Mouse (Mus musculus) adrenal gland, postnatal 4 days (tissue): ENCODE results near the gene Krtcap3. TPM values are rescaled to one million over a fixed set of nuclear protein-coding genes. Genes with fewer than 3 reads are reported as not detected.

Source experiments
- DNase-seq, 2 experiments: peaks; one replicate each; pipeline ENCODE4 v3.0.0; 2021 to 2022; ENCODE audit warnings: low spot score in 2 of 2, mixed read lengths in 2 of 2
- total RNA-seq, 2 experiments: library from RNA; stranded (reverse); gene quantifications; 2 replicates each; pipeline ENCODE4 v1.2.3; 2021

Krtcap3 gene
- total RNA-seq, 2 experiments from 2014 or later = 5.7 to 9.1 TPM

GRCm38 (mm10) chr5:31297981-31298380, 46.5 kb downstream of the Krtcap3 start:
- DNase-seq = no peak

- DNase-seq = no peak
Measured at GRCm38 (mm10) chr5:31298486-31298885, 47.0 kb downstream of the Krtcap3 start.

- DNase-seq = no peak
Measured at GRCm38 (mm10) chr5:31301866-31302265, 50.4 kb downstream of the Krtcap3 start.

Other genes with a start within 250 kb of the Krtcap3 start
- gene Atraid, start 203.4 kb upstream of the Krtcap3 start, total RNA-seq = 100 to 1,000 TPM; 109 to 115 TPM
- 10 to 100 TPM; 18.8 to 20.9 TPM for gene Slc5a6, start 202.8 kb upstream of the Krtcap3 start, total RNA-seq
- gene Cad, start 196.9 kb upstream of the Krtcap3 start, total RNA-seq = 10 to 100 TPM; 33.0 to 40.2 TPM
- gene Dnajc5g, start 145.4 kb upstream of the Krtcap3 start, total RNA-seq = not detected
- under 1 TPM; 0.34 to 0.50 TPM for gene Slc30a3, start 143.5 kb upstream of the Krtcap3 start, total RNA-seq
- 1 to 10 TPM; 1.8 to 4.2 TPM for gene Trim54, start 135.0 kb upstream of the Krtcap3 start, total RNA-seq
- not detected for gene Ucn, start 112.9 kb upstream of the Krtcap3 start, total RNA-seq
- gene Mpv17, start 97.4 kb upstream of the Krtcap3 start, total RNA-seq = 10 to 100 TPM; 51.9 to 52.7 TPM
- 1 to 10 TPM; 2.7 to 3.3 TPM for gene Gm29609, start 71.8 kb upstream of the Krtcap3 start, total RNA-seq
- 10 to 100 TPM; 87.2 to 88.0 TPM for gene Gtf3c2, start 71.5 kb upstream of the Krtcap3 start, total RNA-seq
- gene Snx17, start 58.5 kb upstream of the Krtcap3 start, total RNA-seq = 100 to 1,000 TPM; 113 TPM
- 10 to 100 TPM; 36.8 to 41.9 TPM for gene Eif2b4, start 58.3 kb upstream of the Krtcap3 start, total RNA-seq
- 10 to 100 TPM; 32.3 to 33.7 TPM for gene Zfp513, start 49.4 kb upstream of the Krtcap3 start, total RNA-seq
- gene Ppm1g, start 31.0 kb upstream of the Krtcap3 start, total RNA-seq = 100 to 1,000 TPM; 107 to 117 TPM
- gene Nrbp1, start 10.8 kb upstream of the Krtcap3 start, total RNA-seq = 100 to 1,000 TPM; 113 TPM
- gene Gm9970, start 10.5 kb upstream of the Krtcap3 start, total RNA-seq = 1 to 10 TPM in 1 of 2 experiments, under 1 TPM in 1; 0.98 to 1.0 TPM
- 10 to 100 TPM; 40.8 to 44.9 TPM for gene Ift172, start 39.4 kb downstream of the Krtcap3 start, total RNA-seq
- 10 to 100 TPM; 12.8 to 18.3 TPM for gene Fndc4, start 44.4 kb downstream of the Krtcap3 start, total RNA-seq
- 10 to 100 TPM in 1 of 2 experiments, under 1 TPM in 1; 0.39 to 17.9 TPM for gene Gckr, start 45.8 kb downstream of the Krtcap3 start, total RNA-seq
- 10 to 100 TPM; 34.2 to 34.8 TPM for gene Zfp512, start 200.7 kb downstream of the Krtcap3 start, total RNA-seq
- under 1 TPM; 0.50 to 0.62 TPM for gene 4930548H24Rik, start 234.0 kb downstream of the Krtcap3 start, total RNA-seq
- gene Gpn1, start 243.1 kb downstream of the Krtcap3 start, total RNA-seq = 10 to 100 TPM; 28.0 to 28.7 TPM